Mouse (Mus musculus): ENCODE results near the gene Mfrp.
A peak's percentile ranks its signal among the peaks of the same experiment; 100 is the strongest.

Mfrp gene

DNA sequence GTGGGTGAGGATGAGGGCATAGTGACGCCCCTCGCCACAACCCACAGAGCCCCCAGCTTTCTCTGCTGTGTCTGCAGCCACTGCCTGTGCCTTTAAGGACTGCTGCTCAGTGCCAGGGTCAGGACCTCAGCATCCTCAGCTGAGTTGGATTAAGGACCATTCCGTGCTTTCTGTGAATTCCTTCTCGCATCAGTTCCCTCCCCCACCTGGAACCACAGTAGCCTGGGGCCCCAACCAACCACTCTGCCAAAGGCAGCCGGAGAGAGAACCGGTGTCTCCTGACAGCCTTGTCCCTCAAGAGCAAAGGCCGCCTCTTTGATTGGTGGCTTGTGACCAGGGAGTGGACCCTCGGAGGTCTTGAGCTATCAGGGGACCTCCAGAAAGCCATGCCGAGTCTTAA, at the start of gene Mfrp:
Gene Mfrp (plus strand): TSS at position 240 of the 400 bp plus-strand sequence.
- no peak for DNase-seq (ENCODE audit: low spot score in 2 of 2)

DNA sequence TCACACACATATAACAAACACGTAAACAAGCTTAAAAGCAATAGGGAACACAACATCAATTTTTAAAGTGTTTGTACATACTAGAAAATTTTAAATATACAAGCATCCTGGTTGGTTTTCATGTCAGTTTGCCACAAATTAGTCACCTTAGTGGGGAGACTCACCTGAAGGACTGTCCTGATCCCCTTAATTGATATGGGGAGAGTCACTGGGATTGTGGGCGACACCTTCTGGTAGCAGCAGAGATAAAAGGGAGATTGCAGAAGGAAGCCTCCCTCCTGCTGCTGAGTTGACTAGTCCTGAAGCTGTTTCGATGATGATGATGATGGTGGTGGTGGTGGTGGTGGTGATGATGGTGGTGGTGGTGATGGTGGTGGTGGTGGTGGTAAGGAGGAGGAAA, 48.7 kb upstream of the Mfrp start:
- DNase-seq (ENCODE audit: low spot score in 2 of 2) = no peak

DNA sequence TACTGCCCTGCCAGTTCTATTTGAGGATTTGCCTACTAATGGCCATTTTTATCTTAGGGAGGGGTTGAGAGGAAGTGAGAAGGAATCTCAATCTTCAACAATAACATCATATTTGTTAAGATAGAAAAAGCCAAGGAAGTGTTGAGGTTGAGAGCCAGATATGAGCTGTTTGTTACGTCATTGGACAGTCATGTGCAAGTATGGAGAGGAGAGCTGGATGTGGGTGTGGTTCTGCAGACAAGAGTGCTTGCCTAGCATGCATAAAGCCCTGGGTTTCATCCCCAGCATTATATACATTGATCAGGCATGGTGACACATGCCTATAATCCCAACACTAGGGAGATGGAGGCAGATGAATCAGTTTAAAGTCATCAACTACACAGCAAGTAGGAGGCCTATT, 47.6 kb upstream of the Mfrp start:
- no peak for DNase-seq (ENCODE audit: low spot score in 2 of 2)

GRCm38 (mm10) chr9:44058606-44059005, 42.9 kb upstream of the Mfrp start:
- DNase-seq (ENCODE audit: low spot score in 2 of 2) = no peak

GRCm38 (mm10) chr9:44065177-44065576, 36.4 kb upstream of the Mfrp start:
- no peak for DNase-seq (ENCODE audit: low spot score in 2 of 2)

DNA sequence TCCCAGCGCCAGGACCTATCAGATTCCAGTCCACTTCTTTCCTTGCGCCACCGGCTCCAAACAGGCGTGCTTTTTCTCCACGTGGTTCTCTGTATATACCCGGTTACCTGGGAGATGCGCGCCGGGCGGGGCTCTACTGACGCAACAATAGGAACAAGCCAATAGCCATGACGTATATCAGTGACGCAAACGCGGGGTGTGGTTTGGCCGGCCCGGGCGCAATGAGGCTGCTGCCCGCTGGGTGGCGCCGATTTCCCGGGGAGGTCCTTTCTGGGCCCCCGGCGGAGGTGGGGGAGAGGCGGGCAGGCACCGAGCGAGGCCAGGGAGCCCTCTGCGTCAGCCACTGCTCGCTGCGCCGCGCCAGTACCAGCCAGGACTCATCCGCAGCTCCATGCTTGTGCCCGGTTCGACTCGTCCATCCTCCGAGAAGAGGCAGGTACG, 34.7 kb upstream of the Mfrp start, which contains the start of gene Usp2:
Gene Usp2 (plus strand): TSS at position 237 of the 441 bp plus-strand sequence.
- DNase-seq (ENCODE audit: low spot score in 2 of 2) = peak; percentile 99 to 100

DNA sequence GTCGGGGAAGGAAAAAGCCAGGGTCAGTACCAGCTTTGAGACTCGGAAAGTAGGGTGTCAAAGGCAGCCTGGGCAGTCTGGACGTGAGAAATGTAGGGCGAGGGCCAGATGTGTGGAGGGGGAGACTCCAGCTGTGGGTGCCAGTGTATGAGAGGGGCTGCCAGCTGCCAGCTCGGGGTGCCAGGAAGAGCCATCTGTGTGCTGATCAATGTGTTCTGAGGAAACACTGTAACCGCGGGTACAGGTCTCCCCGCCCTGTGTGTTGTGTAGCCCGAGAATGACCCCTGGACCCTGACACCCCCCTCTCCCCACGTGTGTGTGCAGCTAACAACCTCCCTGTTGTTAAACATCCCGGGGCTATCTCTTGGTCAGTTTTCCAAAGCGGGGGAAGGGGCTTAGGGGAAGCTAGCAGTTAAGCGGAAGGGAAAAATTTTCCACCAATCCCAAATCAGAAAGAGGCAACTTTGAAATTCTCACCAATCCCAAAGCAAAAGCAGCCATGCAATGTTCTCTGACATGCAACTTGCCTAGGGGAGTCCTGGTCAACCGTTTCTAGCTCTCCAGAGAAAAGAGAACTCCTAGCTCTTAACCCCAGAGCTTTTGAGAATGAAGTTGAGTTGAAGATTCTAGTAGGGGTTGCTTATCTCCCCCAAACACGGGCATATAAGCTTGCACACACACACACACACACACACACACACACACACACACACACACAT, 34.1 kb upstream of the Mfrp start:
- DNase-seq (ENCODE audit: low spot score in 2 of 2) = no peak

DNA sequence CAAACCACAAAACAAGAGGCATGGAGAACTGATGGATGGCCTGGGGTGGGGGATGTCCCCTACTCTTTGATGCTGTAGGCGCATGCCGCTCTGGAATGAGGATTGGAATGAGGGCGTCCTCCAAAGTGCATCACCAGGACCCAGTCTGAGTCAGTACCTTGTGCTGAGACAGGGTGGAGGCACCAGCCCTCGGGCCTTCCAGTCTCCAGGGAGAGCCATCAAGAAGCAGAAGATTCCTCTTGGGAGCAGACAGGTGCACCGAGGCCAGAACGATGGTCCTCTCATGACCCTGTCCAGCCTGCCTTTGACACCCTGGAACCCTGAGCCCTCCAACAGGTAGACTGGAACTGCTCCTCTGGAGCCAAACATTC, 33.6 kb upstream of the Mfrp start:
- DNase-seq (ENCODE audit: low spot score in 2 of 2) = no peak

DNA sequence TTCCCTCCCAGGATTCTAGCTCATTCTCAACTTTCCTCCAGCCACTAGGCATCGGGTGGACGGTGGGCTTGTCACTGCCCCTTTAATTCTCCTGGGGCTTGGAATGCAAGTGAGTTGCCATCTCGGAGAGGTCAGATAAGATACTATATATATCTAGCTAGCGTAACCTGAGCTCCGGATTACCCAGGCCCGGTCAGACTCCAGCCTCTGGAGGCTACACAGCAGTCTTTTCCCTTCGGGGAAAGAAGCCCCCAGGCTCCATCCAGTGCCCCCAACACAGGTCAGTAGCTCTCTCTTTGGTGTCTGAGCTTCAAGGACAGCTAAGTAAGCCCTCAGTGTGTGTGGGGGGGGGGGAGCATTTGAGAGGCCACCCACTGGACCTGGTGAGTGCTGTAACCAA, 32.3 kb upstream of the Mfrp start:
- no peak for DNase-seq (ENCODE audit: low spot score in 2 of 2)

- DNase-seq (ENCODE audit: low spot score in 2 of 2) = no peak
These were observed 31.3 kb upstream of the Mfrp start for GRCm38 (mm10) chr9:44070113-44070843.

DNA sequence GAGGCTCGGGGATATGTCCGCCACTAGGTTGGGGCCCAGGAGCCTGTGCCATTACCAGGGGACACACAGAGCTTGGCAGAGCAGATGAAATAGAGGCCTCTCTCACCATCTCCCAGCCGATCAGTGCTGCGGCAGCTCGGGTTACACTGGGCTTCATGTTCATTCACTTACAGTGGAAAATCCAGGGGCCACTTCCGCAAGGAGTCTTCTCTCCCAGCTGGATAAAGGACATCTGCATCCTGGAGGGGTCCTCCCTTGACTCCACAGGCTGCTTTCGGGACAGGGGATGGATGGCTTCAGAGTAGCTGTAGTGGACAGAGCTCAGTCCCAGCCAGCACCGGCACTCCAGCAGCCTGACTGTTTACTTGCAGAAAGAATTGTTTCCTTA, 30.7 kb upstream of the Mfrp start:
- DNase-seq (ENCODE audit: low spot score in 2 of 2) = no peak

DNA sequence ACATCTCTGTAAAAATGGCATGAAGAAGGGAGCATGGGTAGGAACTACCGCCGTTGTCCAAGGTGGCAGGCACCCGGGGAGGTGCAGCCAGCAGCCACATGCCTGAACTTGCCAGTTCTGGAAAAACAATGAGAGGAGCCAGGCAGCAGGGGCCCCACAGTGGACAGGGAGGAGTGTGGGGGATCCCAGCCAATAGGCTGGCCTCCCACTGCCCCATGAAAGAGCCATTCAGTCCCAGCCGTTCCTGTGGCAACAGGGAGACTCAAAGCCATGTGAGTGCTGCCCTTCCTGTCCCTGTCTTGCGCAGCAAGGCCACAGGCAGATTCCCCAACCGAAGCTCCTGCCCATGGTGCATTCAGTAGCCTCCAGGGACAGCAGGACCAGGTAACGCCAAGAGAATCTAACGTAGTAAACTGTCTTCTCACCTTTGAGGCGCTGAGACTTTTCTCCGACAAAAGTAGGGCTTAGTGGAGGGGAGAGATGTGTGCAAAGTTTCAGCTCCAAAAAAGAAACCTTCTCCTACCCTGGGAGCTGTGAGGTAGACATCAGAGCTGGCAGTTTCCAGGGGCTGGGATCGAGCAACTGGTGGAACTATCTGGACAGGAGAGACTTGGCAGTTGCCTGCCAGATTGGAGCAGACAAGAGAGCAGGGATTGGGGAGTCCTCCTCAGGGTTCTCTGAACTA, 29.5 kb upstream of the Mfrp start:
- DNase-seq (ENCODE audit: low spot score in 2 of 2) = no peak

GRCm38 (mm10) chr9:44072599-44072915, 29.0 kb upstream of the Mfrp start:
- DNase-seq (ENCODE audit: low spot score in 2 of 2) = no peak

DNA sequence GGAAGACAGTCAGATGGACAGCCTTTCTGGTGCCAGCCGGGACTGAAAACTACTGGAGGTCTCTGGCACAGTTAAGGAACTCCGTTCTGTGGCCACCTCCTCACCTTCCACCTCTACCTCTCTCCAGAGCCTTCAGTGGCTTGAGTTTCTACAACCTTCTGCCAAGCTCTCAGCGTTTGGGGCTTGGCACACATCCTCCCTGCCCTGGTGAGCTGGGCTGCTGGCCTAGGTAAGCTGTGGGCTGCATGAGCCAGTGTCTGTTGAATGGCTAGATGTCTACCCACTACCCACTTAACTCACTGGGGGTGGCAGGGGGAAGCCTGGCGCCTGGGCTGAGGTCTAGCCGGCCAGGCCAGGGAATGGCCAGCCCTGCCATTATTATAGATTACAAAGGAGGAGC, 28.4 kb upstream of the Mfrp start:
- no peak for DNase-seq (ENCODE audit: low spot score in 2 of 2)

DNA sequence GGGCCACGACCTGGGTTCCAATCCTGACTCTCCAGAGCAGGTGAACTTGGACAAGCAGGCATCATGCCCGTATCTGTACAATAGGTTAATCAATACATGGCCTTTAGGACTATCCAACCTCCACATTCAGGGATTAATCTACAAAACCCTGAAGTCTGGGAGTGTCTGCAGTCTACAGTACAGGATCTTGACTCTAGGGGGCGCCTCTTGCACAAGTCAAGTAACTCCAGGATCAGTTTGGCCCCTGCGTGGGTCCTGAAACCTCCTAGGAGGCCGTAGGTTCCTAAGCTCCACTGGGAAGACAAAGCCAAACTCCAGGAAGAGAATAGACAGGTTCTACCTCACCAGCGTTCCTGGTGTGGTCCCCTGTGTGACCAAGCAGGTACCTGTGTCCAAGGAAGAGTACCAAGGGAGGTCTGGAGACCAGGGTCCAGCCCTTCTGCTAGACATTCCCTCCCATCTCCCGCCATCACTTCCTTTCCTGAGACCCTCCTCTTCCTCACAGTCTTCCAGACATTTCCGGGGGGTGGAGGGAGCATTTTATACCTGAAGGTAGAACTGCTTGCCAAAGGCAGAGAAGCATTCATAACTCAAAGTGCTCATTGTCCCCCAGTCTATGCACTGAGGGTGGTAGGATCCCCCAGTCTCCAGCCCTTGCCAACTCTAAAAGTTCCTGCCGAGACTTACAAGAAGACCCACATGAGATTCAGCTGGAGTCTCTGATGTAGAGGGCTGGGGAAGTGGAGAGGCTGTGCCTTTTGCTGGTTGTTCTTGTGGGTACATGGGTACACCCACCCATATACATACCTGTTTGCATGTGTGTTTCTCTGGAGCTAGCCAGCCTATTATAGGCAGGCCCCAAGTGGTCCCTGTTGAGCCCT, 26.9 kb upstream of the Mfrp start:
- no peak for DNase-seq (ENCODE audit: low spot score in 2 of 2)

GRCm38 (mm10) chr9:44075276-44075995, 26.1 kb upstream of the Mfrp start:
- DNase-seq (ENCODE audit: low spot score in 2 of 2) = no peak

- DNase-seq (ENCODE audit: low spot score in 2 of 2) = no peak
These were observed 25.3 kb upstream of the Mfrp start for GRCm38 (mm10) chr9:44075996-44076763.

DNA sequence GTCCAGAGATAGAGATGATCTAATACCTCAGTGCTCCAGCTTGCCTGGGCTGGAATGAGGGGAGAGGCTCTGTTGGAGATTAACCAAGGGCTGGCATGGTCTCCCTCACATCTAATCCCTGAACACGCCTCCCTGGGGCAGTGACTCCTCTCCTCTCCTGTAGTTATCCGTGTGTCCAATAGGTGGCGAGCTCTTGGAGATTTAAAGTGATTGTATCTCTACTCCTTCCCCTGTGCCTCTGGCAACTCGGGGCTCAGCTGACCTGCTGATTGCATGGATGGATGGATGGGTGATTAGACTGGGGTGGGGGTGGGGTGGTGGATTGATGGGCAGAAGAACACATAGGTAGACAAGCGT, 24.8 kb upstream of the Mfrp start:
- DNase-seq (ENCODE audit: low spot score in 2 of 2) = no peak

DNA sequence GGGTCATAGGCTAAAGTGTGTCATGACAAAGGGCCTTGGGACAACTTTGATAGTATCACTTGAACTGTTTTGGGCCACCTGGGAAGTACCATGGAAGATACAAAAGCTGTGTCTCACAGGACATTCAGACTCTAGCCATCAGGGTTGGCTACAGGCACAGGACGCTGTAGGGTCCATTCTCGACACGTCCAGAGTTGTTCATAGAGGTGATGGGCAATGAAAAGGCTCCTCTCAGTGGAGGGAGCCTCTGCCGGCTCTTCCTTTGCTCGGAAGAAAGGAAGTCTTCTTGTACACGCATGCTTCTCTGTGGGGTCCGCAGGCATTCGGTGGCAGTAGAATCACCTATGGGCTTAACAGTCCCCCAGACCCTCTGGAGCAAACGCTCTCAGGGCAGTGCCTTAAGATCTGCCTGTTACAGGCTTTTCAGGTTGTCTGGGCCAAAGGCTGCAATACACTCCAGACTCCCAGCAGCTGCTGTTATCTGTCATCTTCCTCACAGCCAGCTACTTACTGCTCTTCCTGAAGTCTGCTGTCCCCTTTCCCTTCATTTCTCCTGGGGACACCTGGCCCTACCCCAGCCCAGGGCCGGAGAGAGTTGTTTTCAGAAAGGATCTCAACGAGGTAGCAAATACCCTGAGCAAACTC, 24.1 kb upstream of the Mfrp start:
- no peak for DNase-seq (ENCODE audit: low spot score in 2 of 2)

DNA sequence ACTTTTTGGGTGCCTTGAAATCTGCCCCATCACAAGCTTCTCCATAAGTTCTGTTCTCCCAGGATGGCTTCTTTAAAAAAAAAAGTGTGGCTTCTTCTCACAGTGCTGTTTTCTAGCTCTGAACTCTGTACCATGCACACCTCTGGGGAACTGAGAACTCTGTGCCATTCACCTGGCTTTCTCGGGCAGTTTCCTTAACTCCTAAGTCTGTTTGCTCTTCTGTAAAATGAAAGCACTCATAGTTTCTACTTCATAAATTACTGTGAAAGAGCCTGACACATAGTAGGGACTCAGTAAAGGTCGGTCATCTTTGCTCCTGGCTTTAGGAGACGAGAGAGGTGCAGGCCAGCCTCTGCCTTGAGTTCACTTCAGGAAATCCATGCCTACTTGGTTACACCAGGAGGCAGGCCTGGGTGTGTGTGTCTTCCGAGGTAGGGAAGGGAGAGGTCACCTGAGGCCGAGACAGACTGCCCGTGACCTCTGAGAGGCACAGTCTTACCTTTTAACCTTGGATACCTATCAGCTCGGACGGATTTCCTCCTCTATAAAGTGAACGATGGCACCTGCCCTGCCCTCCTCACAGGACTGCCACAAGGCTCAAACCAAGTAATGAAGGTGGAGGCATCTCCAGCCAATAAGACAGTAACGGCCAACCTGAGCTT, 23.3 kb upstream of the Mfrp start:
- DNase-seq (ENCODE audit: low spot score in 2 of 2) = no peak
